Mouse (Mus musculus) erythroblast, embryonic 14.5 days (primary cell): ENCODE results near the gene Mroh3.

Source experiments
- GATA1 ChIP-seq: IDR thresholded peaks from 2 replicates; pipeline ENCODE4 v1.6.1; 2012; ENCODE audit warnings: low read length, inconsistent platforms, mixed read lengths
- TAL1 ChIP-seq: IDR thresholded peaks from 3 replicates; pipeline ENCODE4 v1.6.1; 2012; ENCODE audit warnings: low read length, inconsistent platforms, mixed read lengths

- TF ChIP-seq GATA1 = no peak
- TF ChIP-seq TAL1 = no peak
Measured at GRCm38 (mm10) chr1:136253472-136253871, 40.8 kb upstream of the Mroh3 start.
